Mouse (Mus musculus): ENCODE measurements around the gene Vipas39. TPM values are rescaled to one million over a fixed set of nuclear protein-coding genes. Genes with fewer than 3 reads are reported as not detected.

Vipas39 gene
- polyA plus RNA-seq, 1 experiment from 2014 or later: 57.8 TPM

DNA sequence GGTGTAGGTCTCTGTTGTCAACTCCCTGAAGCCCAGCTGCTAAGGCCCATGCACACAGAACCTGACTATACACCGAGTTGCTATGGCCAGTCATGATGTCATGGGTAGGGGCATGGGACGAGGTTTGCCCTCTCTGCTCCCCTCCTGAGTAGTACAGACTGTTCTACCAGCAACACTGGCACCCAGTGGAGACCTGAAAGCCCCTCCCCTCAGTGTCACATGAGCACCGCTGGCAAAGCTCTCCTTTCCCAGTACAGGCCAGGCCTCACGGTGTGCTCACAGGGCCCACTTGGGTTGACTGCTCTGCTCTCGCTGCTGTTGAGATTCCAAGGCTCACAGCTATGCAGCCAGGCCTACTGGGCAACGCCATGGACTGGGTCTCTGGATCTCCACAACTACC is 27.9 kb upstream of the Vipas39 start:
- Histone ChIP-seq H3K9ac (ENCODE audit: low read length) (no peak overlapping the region), H3K27me3 (ENCODE audit: control insufficient read depth, insufficient read depth, low read length) (0 out of 2 replicates have a peak, but pooled peaks cover 2% of the 10 kb centered on the region), H3K36me3 (ENCODE audit: control insufficient read depth, insufficient read depth, low read length) (no peaks in the 10 kb centered on the region), H3K4me3 (ENCODE audit: low read depth, low read length) (no peak overlapping the region), H3K27ac (replicated peaks; ENCODE audit: low read depth, low read length) (no peak overlapping the region), H3K4me2 (ENCODE audit: low read depth, severe bottlenecking) (no peak overlapping the region), H3K4me1 (ENCODE audit: control insufficient read depth, insufficient read depth, low read length) (no peaks in the 10 kb centered on the region), H3K9me3 (ENCODE audit: control insufficient read depth, low read length) (no peaks in the 10 kb centered on the region)
- 0 out of 2 replicates have a peak, but pooled peaks have one; percentile 4 for ATAC-seq (ENCODE audit: insufficient number of reproducible peaks, low FRiP score, low TSS enrichment, low read depth)
- WGBS: 75% methylated on average over 6 of the region's 6 CpGs
- DNase-seq (ENCODE audit: low spot score): no peak

DNA sequence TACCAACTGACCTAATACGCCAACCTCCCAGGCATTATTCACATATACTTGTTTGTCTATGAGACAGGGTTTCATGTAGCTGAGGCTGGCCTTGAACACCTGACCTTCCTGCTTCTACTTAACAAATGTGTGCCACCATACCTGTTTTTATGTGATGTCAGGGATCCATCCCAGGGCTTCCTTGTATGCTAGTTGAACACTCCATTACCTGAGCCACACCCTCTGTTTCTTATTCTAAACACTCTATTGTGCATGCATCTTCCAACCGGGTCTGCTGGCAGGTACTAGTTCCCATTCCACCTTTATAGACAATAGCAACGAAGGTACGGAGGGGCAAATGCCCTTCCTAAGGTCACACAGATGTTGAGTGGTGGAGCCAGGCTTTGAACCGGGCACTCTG is 23.0 kb upstream of the Vipas39 start:
- H3K9ac ChIP-seq (ENCODE audit: low read length): no peak overlapping the region
- H3K4me2 ChIP-seq (ENCODE audit: low read depth, severe bottlenecking): no peak overlapping the region
- 93% methylated on average over 5 of the region's 5 CpGs for WGBS
- H3K27ac ChIP-seq (replicated peaks; ENCODE audit: low read depth, low read length): no peak overlapping the region
- H3K9me3 ChIP-seq (ENCODE audit: control insufficient read depth, low read length): no peaks in the 10 kb centered on the region
- H3K4me3 ChIP-seq (ENCODE audit: low read depth, low read length): no peak overlapping the region
- no peaks in the 10 kb centered on the region for H3K36me3 ChIP-seq (ENCODE audit: control insufficient read depth, insufficient read depth, low read length)
- ATAC-seq (ENCODE audit: insufficient number of reproducible peaks, low FRiP score, low TSS enrichment, low read depth) (no peak), DNase-seq (ENCODE audit: low spot score) (no peak)
- H3K4me1 ChIP-seq (ENCODE audit: control insufficient read depth, insufficient read depth, low read length): no peaks in the 10 kb centered on the region
- no peaks in the 10 kb centered on the region for H3K27me3 ChIP-seq (ENCODE audit: control insufficient read depth, insufficient read depth, low read length)

DNA sequence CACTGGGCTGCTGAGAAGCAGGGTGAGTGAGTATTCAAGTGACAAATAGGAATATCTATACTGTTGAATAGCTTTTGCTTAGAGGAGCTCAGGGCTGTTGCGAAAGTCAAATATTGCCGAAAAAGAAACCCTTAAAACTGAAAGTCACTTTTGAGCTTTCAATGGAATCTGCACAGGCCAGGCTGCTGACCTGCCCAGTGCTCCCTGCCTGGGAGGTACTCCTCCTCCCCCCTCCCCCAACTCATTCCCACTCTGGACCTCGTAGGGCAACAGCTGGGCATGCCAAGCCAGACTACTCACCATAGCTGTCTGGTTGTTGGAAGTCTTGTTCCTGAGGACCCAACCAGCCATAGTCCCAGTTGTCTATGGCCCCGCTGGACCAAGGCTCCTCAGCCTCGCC is 18.7 kb upstream of the Vipas39 start:
- Histone ChIP-seq H3K27me3 (ENCODE audit: control insufficient read depth, insufficient read depth, low read length) (no peaks in the 10 kb centered on the region), H3K4me3 (ENCODE audit: low read depth, low read length) (no peak overlapping the region), H3K4me1 (ENCODE audit: control insufficient read depth, insufficient read depth, low read length) (no peaks in the 10 kb centered on the region), H3K36me3 (ENCODE audit: control insufficient read depth, insufficient read depth, low read length) (no peaks in the 10 kb centered on the region), H3K4me2 (ENCODE audit: low read depth, severe bottlenecking) (no peak overlapping the region), H3K9ac (ENCODE audit: low read length) (no peak overlapping the region), H3K27ac (replicated peaks; ENCODE audit: low read depth, low read length) (no peak overlapping the region), H3K9me3 (ENCODE audit: control insufficient read depth, low read length) (no peaks in the 10 kb centered on the region)
- ATAC-seq (ENCODE audit: insufficient number of reproducible peaks, low FRiP score, low TSS enrichment, low read depth): no peak
- DNase-seq (ENCODE audit: low spot score): no peak
- 86% methylated on average over 5 of the region's 5 CpGs for whole genome bisulfite sequencing

DNA sequence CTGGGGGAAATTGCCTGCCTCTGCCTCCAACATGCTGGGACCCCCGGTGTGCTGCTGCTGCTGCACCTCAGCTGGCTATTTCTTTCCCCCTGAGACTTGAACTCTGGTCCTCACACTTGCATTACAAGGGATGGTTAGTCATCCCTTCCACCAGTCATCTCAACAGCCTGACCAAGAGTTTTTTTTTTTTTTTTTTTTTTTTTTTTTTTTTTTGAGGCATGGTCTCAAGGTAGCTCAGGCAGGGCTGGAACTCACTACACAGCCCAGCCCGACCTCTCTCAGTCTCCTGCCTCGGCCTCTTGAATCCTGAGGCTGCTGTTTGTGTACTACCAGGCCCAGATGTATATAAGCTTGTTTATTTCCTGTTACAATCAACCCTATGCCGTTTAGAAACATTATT is 18.2 kb upstream of the Vipas39 start:
- ATAC-seq (ENCODE audit: insufficient number of reproducible peaks, low FRiP score, low TSS enrichment, low read depth): no peak
- no peak overlapping the region for H3K4me3 ChIP-seq (ENCODE audit: low read depth, low read length)
- no peaks in the 10 kb centered on the region for H3K4me1 ChIP-seq (ENCODE audit: control insufficient read depth, insufficient read depth, low read length)
- no peak overlapping the region for H3K9ac ChIP-seq (ENCODE audit: low read length)
- no peak overlapping the region for H3K27ac ChIP-seq (replicated peaks; ENCODE audit: low read depth, low read length)
- WGBS: 73% methylated on average over 4 of the region's 4 CpGs
- H3K4me2 ChIP-seq (ENCODE audit: low read depth, severe bottlenecking): no peak overlapping the region
- no peaks in the 10 kb centered on the region for H3K27me3 ChIP-seq (ENCODE audit: control insufficient read depth, insufficient read depth, low read length)
- no peaks in the 10 kb centered on the region for H3K9me3 ChIP-seq (ENCODE audit: control insufficient read depth, low read length)
- H3K36me3 ChIP-seq (ENCODE audit: control insufficient read depth, insufficient read depth, low read length): no peaks in the 10 kb centered on the region
- no peak for DNase-seq (ENCODE audit: low spot score)

DNA sequence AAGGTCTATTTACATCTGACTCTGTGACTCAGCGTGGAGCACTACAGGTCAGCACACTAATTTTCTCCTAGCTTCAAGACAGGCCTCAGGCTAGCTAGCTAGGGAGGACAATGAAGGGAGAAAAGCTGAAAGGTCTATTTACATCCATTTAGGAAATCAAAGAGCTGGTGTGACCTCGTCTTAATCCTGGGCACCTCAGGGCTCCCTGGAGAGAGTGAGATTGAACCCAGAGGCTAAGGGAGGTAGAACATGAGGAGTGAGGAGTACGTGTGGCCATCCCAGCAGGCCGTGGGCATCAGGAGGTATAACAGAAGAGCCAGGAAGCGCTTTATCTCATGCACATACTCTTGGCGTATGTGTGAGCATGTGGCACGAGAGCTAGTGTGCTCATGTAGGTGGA is 17.6 kb upstream of the Vipas39 start:
- no peak for ATAC-seq (ENCODE audit: insufficient number of reproducible peaks, low FRiP score, low TSS enrichment, low read depth)

DNA sequence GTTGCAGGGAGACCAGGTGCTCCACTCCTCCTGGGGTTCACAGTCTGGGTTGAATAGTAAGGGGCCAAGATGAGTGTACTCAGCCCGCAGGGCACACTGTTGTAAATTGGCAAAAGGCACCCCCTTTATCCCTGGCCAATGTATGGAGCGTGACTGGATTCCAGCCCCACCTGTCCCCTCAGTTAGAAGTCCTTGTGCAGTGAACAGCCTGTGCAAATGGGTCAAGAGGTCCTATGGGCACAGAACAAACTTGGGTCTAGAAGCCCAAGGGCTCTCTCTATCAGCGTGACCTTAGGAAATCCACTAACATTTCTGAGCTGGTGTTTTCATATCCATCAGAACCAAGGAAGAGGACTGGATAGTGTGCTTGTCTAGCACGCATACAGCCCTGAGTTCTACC is 16.7 kb upstream of the Vipas39 start:
- no peaks in the 10 kb centered on the region for H3K4me1 ChIP-seq (ENCODE audit: control insufficient read depth, insufficient read depth, low read length)

More for the DNA sequence above, 17.6 kb upstream of the Vipas39 start:
- Histone ChIP-seq H3K4me3 (ENCODE audit: low read depth, low read length) (no peak overlapping the region), H3K36me3 (ENCODE audit: control insufficient read depth, insufficient read depth, low read length) (no peaks in the 10 kb centered on the region), H3K9ac (ENCODE audit: low read length) (no peak overlapping the region), H3K4me1 (ENCODE audit: control insufficient read depth, insufficient read depth, low read length) (no peaks in the 10 kb centered on the region), H3K27me3 (ENCODE audit: control insufficient read depth, insufficient read depth, low read length) (no peaks in the 10 kb centered on the region), H3K4me2 (ENCODE audit: low read depth, severe bottlenecking) (no peak overlapping the region), H3K9me3 (ENCODE audit: control insufficient read depth, low read length) (no peaks in the 10 kb centered on the region), H3K27ac (replicated peaks; ENCODE audit: low read depth, low read length) (no peak overlapping the region)
- 70% methylated on average over 7 of the region's 7 CpGs for WGBS
- DNase-seq (ENCODE audit: low spot score): no peak

DNA sequence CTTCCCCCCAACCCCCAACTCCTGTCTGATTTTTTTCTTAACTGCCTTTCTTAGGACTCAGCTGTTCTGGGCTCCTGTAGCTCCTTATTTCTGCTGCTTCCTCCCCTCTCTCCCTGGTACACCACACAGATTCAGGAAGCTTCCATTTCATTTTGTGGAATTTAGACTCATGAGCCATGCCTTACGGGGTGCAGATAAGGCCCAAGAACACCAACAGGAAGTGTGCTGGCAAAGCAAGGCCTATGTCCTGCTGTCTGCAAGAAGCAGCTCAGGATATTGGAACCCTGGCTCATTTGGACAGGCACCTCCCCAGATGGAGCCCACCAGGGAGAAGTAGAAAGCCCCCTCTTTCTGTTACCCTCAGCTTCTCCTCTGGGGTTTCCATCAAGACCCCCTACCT is 15.7 kb upstream of the Vipas39 start:
- H3K27ac ChIP-seq (replicated peaks; ENCODE audit: low read depth, low read length): no peak overlapping the region
- no peaks in the 10 kb centered on the region for H3K27me3 ChIP-seq (ENCODE audit: control insufficient read depth, insufficient read depth, low read length)
- H3K4me3 ChIP-seq (ENCODE audit: low read depth, low read length): no peak overlapping the region
- no peaks in the 10 kb centered on the region for H3K4me1 ChIP-seq (ENCODE audit: control insufficient read depth, insufficient read depth, low read length)
- ATAC-seq (ENCODE audit: insufficient number of reproducible peaks, low FRiP score, low TSS enrichment, low read depth) (no peak), DNase-seq (ENCODE audit: low spot score) (no peak)
- no peak overlapping the region for H3K4me2 ChIP-seq (ENCODE audit: low read depth, severe bottlenecking)
- peaks cover 2% of the 10 kb centered on the region; the same call in 1 of the 2 replicates for H3K36me3 ChIP-seq (ENCODE audit: control insufficient read depth, insufficient read depth, low read length)
- WGBS: 97% methylated on average over 1 of the region's 1 CpGs
- H3K9ac ChIP-seq (ENCODE audit: low read length): no peak overlapping the region
- no peaks in the 10 kb centered on the region for H3K9me3 ChIP-seq (ENCODE audit: control insufficient read depth, low read length)

More for the DNA sequence above, 16.7 kb upstream of the Vipas39 start:
- Histone ChIP-seq H3K27ac (replicated peaks; ENCODE audit: low read depth, low read length) (no peak overlapping the region), H3K9me3 (ENCODE audit: control insufficient read depth, low read length) (no peaks in the 10 kb centered on the region), H3K27me3 (ENCODE audit: control insufficient read depth, insufficient read depth, low read length) (no peaks in the 10 kb centered on the region), H3K4me3 (ENCODE audit: low read depth, low read length) (no peak overlapping the region), H3K36me3 (ENCODE audit: control insufficient read depth, insufficient read depth, low read length) (no peaks in the 10 kb centered on the region), H3K4me2 (ENCODE audit: low read depth, severe bottlenecking) (no peak overlapping the region), H3K9ac (ENCODE audit: low read length) (no peak overlapping the region)
- no peak for ATAC-seq (ENCODE audit: insufficient number of reproducible peaks, low FRiP score, low TSS enrichment, low read depth)
- WGBS: 94% methylated on average over 4 of the region's 4 CpGs
- no peak for DNase-seq (ENCODE audit: low spot score)

DNA sequence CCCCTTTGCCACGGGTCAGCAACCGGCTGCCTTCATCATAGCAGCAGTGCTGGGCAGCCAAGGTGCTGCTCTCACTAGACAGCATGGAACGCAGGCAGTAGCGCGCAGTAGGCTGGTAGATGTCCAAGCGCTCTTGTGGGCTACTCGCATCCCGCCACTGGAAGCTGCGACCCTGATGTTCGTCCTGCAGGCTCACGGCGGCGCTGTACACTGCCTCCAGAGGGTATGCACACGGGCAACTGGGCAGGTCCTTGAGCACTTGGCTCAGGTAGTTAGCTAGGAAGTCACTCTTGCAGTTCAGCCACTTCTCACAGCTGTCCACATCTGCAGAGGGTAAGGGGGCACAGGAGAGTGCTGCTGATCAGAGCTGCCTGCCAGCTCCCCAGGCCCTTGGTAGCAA is 13.8 kb upstream of the Vipas39 start:
- Histone ChIP-seq H3K36me3 (ENCODE audit: control insufficient read depth, insufficient read depth, low read length) (peaks cover 6% of the 10 kb centered on the region; the same call in 1 of the 2 replicates), H3K4me1 (ENCODE audit: control insufficient read depth, insufficient read depth, low read length) (no peaks in the 10 kb centered on the region), H3K27me3 (ENCODE audit: control insufficient read depth, insufficient read depth, low read length) (no peaks in the 10 kb centered on the region), H3K9ac (ENCODE audit: low read length) (no peak overlapping the region), H3K4me2 (ENCODE audit: low read depth, severe bottlenecking) (no peak overlapping the region), H3K9me3 (ENCODE audit: control insufficient read depth, low read length) (no peaks in the 10 kb centered on the region), H3K27ac (replicated peaks; ENCODE audit: low read depth, low read length) (no peak overlapping the region), H3K4me3 (ENCODE audit: low read depth, low read length) (no peak overlapping the region)
- DNase-seq (ENCODE audit: low spot score): no peak
- ATAC-seq (ENCODE audit: insufficient number of reproducible peaks, low FRiP score, low TSS enrichment, low read depth): no peak
- 42% methylated on average over 14 of the region's 14 CpGs for WGBS

DNA sequence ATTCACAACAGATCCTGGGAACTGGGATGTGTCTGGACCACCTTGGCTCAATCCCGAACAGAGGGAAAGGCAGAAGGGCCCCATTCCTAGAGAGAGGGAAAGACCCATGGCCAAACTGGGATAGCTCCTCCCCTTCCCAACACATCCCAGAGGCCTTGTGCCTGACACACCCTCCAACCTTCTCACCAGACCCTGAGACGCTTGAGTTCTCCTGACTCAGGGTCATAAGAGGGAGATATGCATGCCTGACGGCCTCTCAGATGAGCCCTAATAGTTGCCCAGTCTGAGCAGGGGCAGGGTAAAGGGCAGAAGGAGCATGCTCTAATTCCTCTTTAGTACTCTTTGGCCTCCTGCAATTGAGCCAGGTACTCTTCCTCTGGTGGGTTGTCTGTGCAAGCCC is 13.3 kb upstream of the Vipas39 start:
- H3K4me3 ChIP-seq (ENCODE audit: low read depth, low read length): no peak overlapping the region
- H3K4me2 ChIP-seq (ENCODE audit: low read depth, severe bottlenecking): no peak overlapping the region
- H3K36me3 ChIP-seq (ENCODE audit: control insufficient read depth, insufficient read depth, low read length): peaks cover 8% of the 10 kb centered on the region; the same call in 1 of the 2 replicates
- H3K27me3 ChIP-seq (ENCODE audit: control insufficient read depth, insufficient read depth, low read length): no peaks in the 10 kb centered on the region
- no peak overlapping the region for H3K27ac ChIP-seq (replicated peaks; ENCODE audit: low read depth, low read length)
- H3K4me1 ChIP-seq (ENCODE audit: control insufficient read depth, insufficient read depth, low read length): no peaks in the 10 kb centered on the region
- ATAC-seq (ENCODE audit: insufficient number of reproducible peaks, low FRiP score, low TSS enrichment, low read depth) (no peak), DNase-seq (ENCODE audit: low spot score) (no peak)
- 49% methylated on average over 3 of the region's 3 CpGs for WGBS
- H3K9ac ChIP-seq (ENCODE audit: low read length): no peak overlapping the region
- no peaks in the 10 kb centered on the region for H3K9me3 ChIP-seq (ENCODE audit: control insufficient read depth, low read length)
